ENCODE assay signal across 18 mouse cellular contexts in the genomic region with DNA sequence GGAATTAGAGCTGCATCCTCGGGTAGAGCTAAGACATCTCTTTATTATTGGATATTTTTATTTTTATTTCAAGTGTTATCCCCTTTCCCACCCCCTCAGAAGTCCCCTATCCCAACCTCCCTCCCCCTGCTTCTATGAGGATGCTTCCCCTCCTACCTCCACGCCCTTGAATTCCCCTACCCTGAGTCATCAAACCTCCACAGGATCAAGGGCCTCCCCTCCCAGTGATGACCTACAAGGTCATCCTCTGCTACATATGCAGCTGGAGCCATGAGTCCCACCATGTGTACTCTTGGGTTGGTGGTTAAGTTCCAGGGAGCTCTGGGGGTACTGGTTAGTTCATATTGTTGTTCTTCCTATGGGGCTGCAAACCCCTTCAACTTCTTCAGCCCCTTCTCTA. TPM values are rescaled to one million over a fixed set of nuclear protein-coding genes. Genes with fewer than 3 reads are reported as not detected.
DNase-seq lines count a peak whose midpoint lies in the region; ATAC-seq lines count a peak whose summit lies in the region.
"Had no signal": no experiment of that assay in that cellular context is flagged by ENCODE, and none has a peak within 500 bp of the region (broad histone marks: within the 10 kb centered on the region; RNA-seq: fewer than 3 reads in every experiment).

No protein-coding gene starts in this region.

- peak; percentile 2 for DNase-seq in 3T3-L1 (ENCODE audit: low read depth, low spot score)
- DNase-seq in ES-CJ7 (ENCODE audit: low read depth, low spot score): peak; percentile 54
- peak; percentile 46 for DNase-seq in ZHBTc4 (ENCODE audit: low read depth, low spot score)
- no peak for DNase-seq in embryo, embryonic 10.5 days (ENCODE audit: low spot score)
- DNase-seq: adrenal gland, adult 2 months; adrenal gland, postnatal 10 days; adrenal gland, postnatal 25 days; cerebellum, adult 11 months; cerebellum, adult 18-20 months; cerebellum, adult 8-10 months; cerebellum, adult 9-11 months; cerebellum, postnatal 14 days; cerebellum, postnatal 36 days had no signal

- ATAC-seq in erythroblast, adult 5-6 weeks (replicated peaks; ENCODE audit: low FRiP score, poor library complexity, severe bottlenecking): no peak
- ATAC-seq: forebrain, embryonic 14.5 days; forebrain, embryonic 16.5 days had no signal

RNA-seq across cellular contexts. Expression of a gene that starts 1.2 kb away (rescaled TPM):
- not detected in 2 replicates for total RNA-seq in erythroblast, adult 5-6 weeks (2015; ENCODE audit: low replicate concordance)
- not detected in 2 replicates for total RNA-seq in erythroblast, adult 5-6 weeks (2017; ENCODE audit: low replicate concordance)
- total RNA-seq: adrenal gland, adult 2 months; adrenal gland, postnatal 25 days; common myeloid progenitor, adult 5-6 weeks; MEL had no signal

RNA-seq across cellular contexts. Expression of a gene that starts 1.9 kb away (rescaled TPM):
- not detected in 2 replicates for total RNA-seq in erythroblast, adult 5-6 weeks (2015; ENCODE audit: low replicate concordance)
- not detected in 2 replicates for total RNA-seq in erythroblast, adult 5-6 weeks (2017; ENCODE audit: low replicate concordance)

RNA-seq across cellular contexts. Expression of a gene that starts 9.7 kb away (rescaled TPM):
- total RNA-seq in erythroblast, adult 5-6 weeks (2015; ENCODE audit: low replicate concordance): not detected in 2 replicates
- total RNA-seq in erythroblast, adult 5-6 weeks (2017; ENCODE audit: low replicate concordance): not detected in 2 replicates
- total RNA-seq: common myeloid progenitor, adult 5-6 weeks; MEL had no signal

RNA-seq across cellular contexts. Expression of a gene that starts 31.5 kb away (rescaled TPM):
- total RNA-seq in erythroblast, adult 5-6 weeks (2015; ENCODE audit: low replicate concordance): 15.6 and 21.3 TPM in 2 replicates
- 32.2 and 49.5 TPM in 2 replicates for total RNA-seq in erythroblast, adult 5-6 weeks (2017; ENCODE audit: low replicate concordance)

RNA-seq across cellular contexts. Expression of a gene that starts 41.3 kb away (rescaled TPM):
- 20.7 and 26.5 TPM in 2 replicates for total RNA-seq in erythroblast, adult 5-6 weeks (2015; ENCODE audit: low replicate concordance)
- 31.0 and 39.6 TPM in 2 replicates for total RNA-seq in erythroblast, adult 5-6 weeks (2017; ENCODE audit: low replicate concordance)
